Mouse (Mus musculus): ENCODE data around the gene Rnasel.

GRCm38 (mm10) chr1:153750054-153750453 lies 828 bp downstream of the Rnasel start:
- TF ChIP-seq TAL1 (IDR thresholded peaks at IDR 0.05; ENCODE audit: low read length) = peak; percentile 69
- no peak for TF ChIP-seq GATA1 (IDR thresholded peaks at IDR 0.05; ENCODE audit: low read length)
